In genomic region chr14:36942716-36943115, GRCm38 (mm10) we compare ENCODE assay signal across 21 mouse cellular contexts. TPM values are rescaled to one million over a fixed set of nuclear protein-coding genes. Genes with fewer than 3 reads are reported as not detected.
DNase-seq lines count a peak whose midpoint lies in the region; ATAC-seq and TF ChIP-seq lines count a peak whose summit lies in the region.
"Had no signal": no experiment of that assay in that cellular context is flagged by ENCODE, and none has a peak within 500 bp of the region (broad histone marks: within the 10 kb centered on the region; RNA-seq: fewer than 3 reads in every experiment).

No protein-coding gene starts in this region.

- no peak for DNase-seq in kidney, postnatal 25 days
- DNase-seq in layer of hippocampus, adult 2 months (ENCODE audit: low spot score in 2 of 2): peak; percentile 19 to 37
- no peak for DNase-seq in layer of hippocampus, postnatal 25 days (ENCODE audit: extremely low spot score in 1 of 2, low spot score in 1 of 2)
- peak; percentile 82 for DNase-seq in brain, adult 2 months (ENCODE audit: low read depth, low spot score)
- peak; percentile 42 to 69 for DNase-seq in left cerebral cortex, postnatal 25 days (ENCODE audit: low spot score in 2 of 2)
- no peak for DNase-seq in spleen, postnatal 36 days (ENCODE audit: low spot score in 2 of 2)
- DNase-seq: cerebellum, adult 11-12 months; cerebellum, postnatal 36 days; gastrocnemius, postnatal 36 days; liver; liver, postnatal 0 days; lung, postnatal 14 days; thymus, adult 18-20 months had no signal

- 19% methylated on average over 5 of the region's 5 CpGs for WGBS in kidney, embryonic 14.5 days
- 56% methylated on average over 5 of the region's 5 CpGs for WGBS in heart, embryonic 12.5 days

- peaks cover 19% of the 10 kb centered on the region; the same call in 1 of the 2 replicates for H3K36me3 ChIP-seq in kidney, embryonic 14.5 days (ENCODE audit: control insufficient read depth, insufficient read depth, low read length)
- peaks cover 19% of the 10 kb centered on the region for H3K36me3 ChIP-seq in heart, embryonic 12.5 days

- H3K9me3 ChIP-seq in kidney, embryonic 14.5 days (ENCODE audit: control insufficient read depth, low read length): no peaks in the 10 kb centered on the region
- H3K9me3 ChIP-seq in heart, embryonic 12.5 days (replicated peaks): no peaks in the 10 kb centered on the region
- H3K9me3 ChIP-seq: forebrain, embryonic 15.5 days; G1E; hindbrain, embryonic 15.5 days had no signal

- intact Hi-C loops in left cerebral cortex, postnatal 25 days (cut with DNase I): no loop called here

- ATAC-seq in kidney, embryonic 14.5 days (ENCODE audit: low FRiP score, low TSS enrichment): peak; percentile 73
- no peak for ATAC-seq in heart, embryonic 12.5 days (ENCODE audit: insufficient number of reproducible peaks, low FRiP score)
- ATAC-seq: forebrain, embryonic 15.5 days; intestine, postnatal 0 days; liver, postnatal 0 days had no signal

- no peak for TF ChIP-seq CTCF in layer of hippocampus, adult 2 months (conservative IDR thresholded peaks at IDR 0.05)

- no peak overlapping the region for H3K4me2 ChIP-seq in kidney, embryonic 14.5 days (replicated peaks; ENCODE audit: low read depth, low read length)
- H3K4me2 ChIP-seq in heart, embryonic 12.5 days: no peak overlapping the region
- H3K4me2 ChIP-seq: forebrain, embryonic 15.5 days; hindbrain, embryonic 15.5 days had no signal

- no peak overlapping the region for H3K27ac ChIP-seq in kidney, embryonic 14.5 days (ENCODE audit: low read depth, low read length)
- H3K27ac ChIP-seq in layer of hippocampus, adult 2 months: 0 out of 2 replicates have a peak overlapping the region, but pooled peaks have one; percentile 32
- H3K27ac ChIP-seq in heart, embryonic 12.5 days (ENCODE audit: poor library complexity, severe bottlenecking): no peak overlapping the region
- H3K27ac ChIP-seq: forebrain, embryonic 15.5 days; hindbrain, embryonic 15.5 days; left cerebral cortex, adult 2 months had no signal

- H3K4me1 ChIP-seq in kidney, embryonic 14.5 days (ENCODE audit: control insufficient read depth, insufficient read depth, low read length): peaks cover 6% of the 10 kb centered on the region; the same call in 1 of the 2 replicates
- H3K4me1 ChIP-seq in heart, embryonic 12.5 days (replicated peaks): peaks cover 4% of the 10 kb centered on the region; the same call in 1 of the 2 replicates
- H3K4me1 ChIP-seq: forebrain, embryonic 15.5 days had no signal

- H3K9ac ChIP-seq in kidney, embryonic 14.5 days (ENCODE audit: low read depth, low read length): no peak overlapping the region
- no peak overlapping the region for H3K9ac ChIP-seq in heart, embryonic 12.5 days
- H3K9ac ChIP-seq: forebrain, embryonic 15.5 days; hindbrain, embryonic 15.5 days; liver, postnatal 0 days had no signal

- H3K27me3 ChIP-seq in kidney, embryonic 14.5 days (ENCODE audit: control insufficient read depth, insufficient read depth, low read length): no peaks in the 10 kb centered on the region
- H3K27me3 ChIP-seq in heart, embryonic 12.5 days (replicated peaks): no peaks in the 10 kb centered on the region
- H3K27me3 ChIP-seq: forebrain, embryonic 15.5 days; hindbrain, embryonic 15.5 days had no signal

- H3K4me3 ChIP-seq in kidney, embryonic 14.5 days (ENCODE audit: low read length): no peak overlapping the region
- no peak overlapping the region for H3K4me3 ChIP-seq in layer of hippocampus, adult 2 months
- no peak overlapping the region for H3K4me3 ChIP-seq in heart, embryonic 12.5 days
- H3K4me3 ChIP-seq: erythroblast, embryonic 14.5 days; forebrain, embryonic 15.5 days; hindbrain, embryonic 15.5 days; left cerebral cortex, adult 2 months had no signal

RNA-seq across cellular contexts. Expression of gene Ccser2, which starts 25.9 kb away (rescaled TPM):
- polyA plus RNA-seq in kidney, embryonic 14.5 days (2014; fragmentation: Nextera tagmentation; extraction: Ambion mirVana): 25.1 and 35.3 TPM in 2 replicates
- total RNA-seq in layer of hippocampus, adult 2 months (2021): 10 to 100 TPM; 78.3 to 88.0 TPM
- 10 to 100 TPM; 78.8 to 84.9 TPM for total RNA-seq in layer of hippocampus, postnatal 25 days (2021)
- 10 to 100 TPM; 80.7 to 84.2 TPM for total RNA-seq in left cerebral cortex, postnatal 25 days (2021)
- 43.4 and 47.8 TPM in 2 replicates for polyA plus RNA-seq in heart, embryonic 12.5 days (2016; fragmentation: Nextera tagmentation; extraction: Ambion mirVana)

Comparison
In these comparisons a context has a peak if more than half of its experiments do, and no peak if none do; other contexts are left out.
1. DNase-seq: peak in layer of hippocampus, adult 2 months (2 of 2), brain, adult 2 months (single experiment) and left cerebral cortex, postnatal 25 days (2 of 2); none in kidney, postnatal 25 days (0 of 2), layer of hippocampus, postnatal 25 days (0 of 2) and spleen, postnatal 36 days (0 of 2).